Mouse (Mus musculus) right cerebral cortex, adult 2 months (tissue): Measurements from ENCODE around the gene Smim17.
"Not testable (repeated sequence)": the region's sequence is repeated elsewhere in the genome, so short reads cannot be mapped to it uniquely, and the experiment has no call there.

Experiments
- DNase-seq, 2 experiments: peaks; one replicate each; pipeline ENCODE4 v3.0.0; 2021 to 2022; ENCODE audit warnings: low spot score in 2 of 2

Gene Smim17

DNA sequence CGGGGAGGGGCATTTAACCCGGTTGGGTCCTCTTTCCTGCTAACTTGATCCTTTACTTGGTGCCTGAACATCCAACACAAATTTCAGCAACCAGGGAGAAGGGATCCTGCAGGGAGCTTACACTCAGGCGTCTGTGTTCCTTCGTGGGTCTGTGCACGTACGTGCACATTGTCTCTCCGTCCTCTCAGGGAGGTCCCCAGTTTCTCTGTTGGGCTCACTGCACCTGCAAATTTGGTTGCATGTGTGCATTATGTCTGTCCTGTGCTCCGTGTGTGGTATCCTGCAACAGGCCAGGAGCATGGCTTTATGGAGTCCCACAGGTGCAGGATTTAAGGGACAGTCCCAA lies 16.9 kb downstream of the Smim17 start:
- DNase-seq, result peak in 1 of 2 experiments; percentile 14

GRCm38 (mm10) chr7:6419894-6420293 lies 21.4 kb downstream of the Smim17 start:
- peak; percentile 67 to 68 for DNase-seq

DNA sequence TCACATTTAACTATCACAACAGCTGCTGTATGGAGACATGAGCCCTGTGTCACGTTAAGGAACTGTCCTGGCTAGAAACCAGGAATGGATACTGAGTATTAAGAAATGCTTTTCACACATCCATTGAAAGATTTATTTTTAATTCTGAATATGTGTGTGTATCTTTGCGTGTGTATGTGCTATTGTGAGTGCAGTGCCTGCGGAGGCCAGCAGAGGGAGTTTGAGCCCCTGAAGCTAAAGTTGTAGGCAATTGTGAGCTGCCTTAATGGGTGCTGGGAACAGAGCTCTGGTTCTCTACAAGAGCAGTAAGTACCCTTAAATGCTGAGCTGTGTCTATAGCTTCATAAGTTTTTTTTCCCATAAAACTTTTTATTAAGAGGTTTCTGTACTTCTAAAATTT lies 30.9 kb downstream of the Smim17 start:
- no peak for DNase-seq

DNA sequence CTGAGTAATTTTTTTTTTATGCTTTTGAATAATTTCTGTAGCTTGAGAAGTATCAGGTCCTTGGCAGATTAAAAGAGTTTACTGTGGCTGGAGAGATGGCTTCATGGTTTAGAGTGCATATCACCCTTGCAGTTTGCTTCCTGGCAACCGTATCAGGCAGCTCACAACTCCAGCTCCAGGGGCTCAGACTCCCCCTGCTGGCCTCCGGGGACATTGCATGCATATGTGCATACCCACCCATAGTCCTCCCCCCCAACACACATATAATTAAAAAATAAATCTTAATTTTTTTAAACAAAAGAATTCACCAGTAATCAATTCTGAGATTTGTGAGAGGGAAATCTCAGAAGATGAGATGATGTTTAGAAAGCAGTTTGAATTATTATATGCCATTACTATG lies 31.8 kb downstream of the Smim17 start:
- DNase-seq, result no peak

DNA sequence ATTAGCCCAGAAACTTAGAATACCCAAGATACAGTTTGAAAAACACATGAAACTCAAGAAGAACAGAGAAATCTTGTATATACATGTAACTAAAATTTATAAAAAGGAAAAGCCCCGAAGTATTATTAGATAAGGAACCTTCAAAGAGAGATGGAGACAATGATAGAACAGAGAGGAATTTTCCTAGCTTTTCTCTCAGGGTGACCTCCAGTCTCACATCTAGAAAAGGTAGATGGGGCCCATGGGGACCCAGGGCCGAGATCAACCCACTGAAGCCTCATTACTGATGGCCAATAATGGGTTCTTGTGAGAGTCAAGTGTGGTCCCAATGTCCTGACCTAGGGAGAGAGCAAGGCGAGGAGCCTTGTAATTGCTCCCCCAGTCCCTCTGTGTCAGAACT lies 39.9 kb downstream of the Smim17 start, which contains the start of gene Olfr1344:
TSS of gene Olfr1344 (plus strand) at position 301 of the 400 bp plus-strand sequence.
- no peak for DNase-seq

DNA sequence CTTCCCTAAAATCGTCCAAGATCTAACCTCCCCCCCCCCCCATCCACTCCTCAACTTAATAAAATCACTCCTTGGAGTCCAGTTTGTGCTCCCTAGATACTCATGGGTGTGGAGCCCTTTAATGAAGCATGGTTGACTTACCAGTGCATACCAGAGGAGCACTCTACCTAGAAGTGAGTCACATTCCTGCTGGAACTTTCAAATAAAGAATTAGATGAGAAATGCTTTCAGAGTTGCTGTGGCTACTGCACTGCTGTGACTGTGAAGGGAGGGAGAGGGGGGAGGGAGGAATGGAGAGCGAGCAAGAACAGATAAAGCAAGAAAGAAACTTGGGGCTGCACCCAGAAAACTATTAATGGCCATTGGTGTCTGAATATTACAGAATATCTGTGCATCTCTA lies 42.7 kb downstream of the Smim17 start:
- no peak for DNase-seq

- no peak for DNase-seq
Observed at GRCm38 (mm10) chr7:6447771-6448170, 49.3 kb downstream of the Smim17 start.

DNA sequence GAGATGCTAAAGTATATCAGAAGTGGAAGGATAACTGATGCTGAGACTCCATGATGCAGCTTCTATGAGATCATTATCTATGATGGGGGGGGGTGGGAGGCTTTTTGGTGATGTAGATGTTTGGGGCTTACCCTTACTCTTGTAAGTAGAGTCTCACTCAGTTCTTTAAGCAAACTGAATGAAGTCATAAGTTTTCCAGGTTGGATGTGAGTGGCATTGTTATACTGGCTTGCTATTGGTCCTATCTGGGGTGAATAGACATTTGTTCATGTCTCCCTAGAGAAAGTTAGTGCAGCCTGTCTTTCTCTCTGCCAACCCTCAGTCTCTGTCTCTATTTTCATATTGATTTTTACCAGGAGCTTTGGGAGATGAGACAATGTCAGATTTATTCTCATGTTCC lies 57.4 kb downstream of the Smim17 start, which contains the start of gene Olfr1336:
TSS of gene Olfr1336 (plus strand) at position 301 of the 400 bp plus-strand sequence.
- no peak for DNase-seq

DNA sequence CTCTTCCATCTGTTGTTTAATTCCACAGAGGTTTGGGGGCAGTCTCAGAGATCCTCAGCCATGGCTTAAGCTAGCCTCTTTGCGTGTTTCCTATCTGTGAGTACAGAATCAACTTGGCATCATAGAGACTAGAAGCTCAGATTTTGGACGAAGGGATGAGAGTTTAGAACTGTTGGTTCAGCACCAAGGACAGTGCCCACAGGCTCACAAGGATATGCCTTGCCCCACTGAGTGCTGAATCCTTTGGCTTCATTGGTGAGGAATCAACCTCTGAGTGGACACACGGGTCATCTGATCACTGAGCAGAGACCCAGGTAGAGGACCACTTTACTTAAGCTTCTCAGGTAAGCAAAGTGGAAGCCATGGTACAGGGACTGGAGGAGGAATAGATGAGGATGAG lies 57.9 kb downstream of the Smim17 start:
- no peak for DNase-seq

DNA sequence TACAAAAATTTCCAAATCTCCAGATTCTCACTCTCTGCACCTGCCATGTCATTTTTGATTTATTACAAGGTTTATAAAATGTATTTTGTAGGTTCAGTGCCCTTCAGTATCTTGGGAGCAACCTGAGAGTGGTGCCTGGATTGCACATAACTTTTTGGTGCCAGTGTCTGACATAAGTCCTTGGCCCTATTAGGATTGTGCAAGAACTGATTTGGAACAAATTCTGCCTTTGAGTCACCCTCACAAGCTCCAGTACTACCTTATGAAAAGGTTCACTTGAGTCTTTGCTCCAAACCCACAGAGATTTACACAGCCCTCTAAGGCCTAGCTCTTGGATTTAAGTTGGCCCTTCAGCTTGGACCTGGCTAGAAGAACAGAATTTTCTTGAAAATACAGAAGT lies 68.4 kb downstream of the Smim17 start, which contains the start of gene Olfr1346:
TSS of gene Olfr1346 (plus strand) at position 151 of the 400 bp plus-strand sequence.
- no peak for DNase-seq

DNA sequence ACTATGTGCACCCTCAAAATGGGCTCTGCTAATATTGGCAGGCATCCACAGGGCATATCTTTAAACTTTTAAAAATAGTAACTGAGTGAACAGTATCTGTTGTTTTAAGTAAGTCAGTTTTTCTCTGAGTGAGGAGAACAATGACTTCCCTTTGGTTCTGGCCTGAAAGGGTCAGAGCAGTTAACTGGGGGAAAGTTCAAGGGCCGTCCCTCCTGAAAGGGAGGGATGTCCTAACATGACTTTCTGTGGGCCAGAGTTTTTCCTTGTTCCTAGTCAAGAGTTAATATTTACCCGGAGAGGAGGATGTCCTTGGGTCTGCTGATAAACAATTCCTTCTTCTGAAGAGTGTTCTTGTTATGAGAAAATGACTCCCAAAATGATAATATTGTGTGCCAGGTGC lies 79.1 kb downstream of the Smim17 start:
- DNase-seq, result not testable (repeated sequence)
